Mouse (Mus musculus): Measurements from ENCODE around the gene Ppargc1a.

The Ppargc1a gene

DNA sequence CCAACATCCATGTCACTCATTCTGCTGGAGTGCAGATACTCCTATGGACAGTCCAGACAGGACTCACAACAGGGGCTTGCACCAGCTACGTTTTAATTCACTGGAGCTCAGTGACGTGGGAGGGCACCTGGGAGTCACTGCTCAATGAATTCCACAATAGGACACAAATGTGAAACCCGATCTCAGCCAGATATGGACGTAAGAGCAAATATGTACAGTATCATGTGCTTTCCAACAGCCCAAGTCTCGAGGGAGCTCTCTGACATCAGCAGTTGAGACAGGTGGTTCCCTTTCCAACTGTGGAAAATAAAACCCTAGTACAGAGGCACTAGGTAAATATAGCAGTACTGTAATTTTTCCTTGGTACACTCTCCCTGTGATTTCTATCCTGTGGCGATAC lies at the start of gene Ppargc1a:
Ppargc1a (minus strand) TSS at position 68 of the 400 bp plus-strand sequence.
- no peak for DNase-seq (ENCODE audit: low spot score)

DNA sequence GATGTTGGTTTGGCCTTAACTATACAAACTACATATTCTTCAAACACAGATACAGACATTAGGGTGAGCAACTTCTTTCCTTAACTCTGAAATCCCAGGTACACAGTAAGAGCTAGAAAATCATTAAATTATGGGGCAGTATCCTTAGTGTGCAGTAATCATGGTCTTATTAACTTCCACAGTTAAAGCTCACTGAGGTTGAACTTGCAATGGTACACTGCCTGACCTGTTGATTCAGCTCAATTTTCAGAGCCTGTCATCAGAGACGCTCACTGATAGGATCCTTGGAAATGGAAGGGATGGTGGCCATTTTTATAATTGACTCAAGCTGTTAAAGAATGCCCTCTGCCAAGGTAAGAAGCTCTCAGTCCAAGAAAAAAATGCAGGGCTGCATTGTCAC lies 49.4 kb upstream of the Ppargc1a start:
- DNase-seq (ENCODE audit: low spot score), result no peak

DNA sequence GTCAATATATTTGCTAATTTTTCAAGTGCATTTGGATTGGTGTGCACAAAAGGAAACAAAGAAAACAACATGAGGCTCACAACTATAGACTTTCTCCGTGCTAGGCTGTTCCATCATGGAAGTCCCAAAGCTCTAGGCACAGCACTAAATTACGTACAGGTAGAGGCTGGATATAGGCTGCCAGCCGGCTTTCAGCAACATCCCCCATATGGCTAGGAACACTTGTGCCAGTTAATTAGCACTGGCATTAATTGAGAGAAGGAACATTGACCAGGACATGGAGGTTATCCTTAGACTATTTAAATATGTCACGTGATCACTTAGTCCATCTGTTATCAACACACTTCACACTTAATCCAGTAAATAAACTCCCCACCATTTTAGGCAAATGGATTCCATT lies 44.5 kb upstream of the Ppargc1a start:
- DNase-seq (ENCODE audit: low spot score), result no peak

DNA sequence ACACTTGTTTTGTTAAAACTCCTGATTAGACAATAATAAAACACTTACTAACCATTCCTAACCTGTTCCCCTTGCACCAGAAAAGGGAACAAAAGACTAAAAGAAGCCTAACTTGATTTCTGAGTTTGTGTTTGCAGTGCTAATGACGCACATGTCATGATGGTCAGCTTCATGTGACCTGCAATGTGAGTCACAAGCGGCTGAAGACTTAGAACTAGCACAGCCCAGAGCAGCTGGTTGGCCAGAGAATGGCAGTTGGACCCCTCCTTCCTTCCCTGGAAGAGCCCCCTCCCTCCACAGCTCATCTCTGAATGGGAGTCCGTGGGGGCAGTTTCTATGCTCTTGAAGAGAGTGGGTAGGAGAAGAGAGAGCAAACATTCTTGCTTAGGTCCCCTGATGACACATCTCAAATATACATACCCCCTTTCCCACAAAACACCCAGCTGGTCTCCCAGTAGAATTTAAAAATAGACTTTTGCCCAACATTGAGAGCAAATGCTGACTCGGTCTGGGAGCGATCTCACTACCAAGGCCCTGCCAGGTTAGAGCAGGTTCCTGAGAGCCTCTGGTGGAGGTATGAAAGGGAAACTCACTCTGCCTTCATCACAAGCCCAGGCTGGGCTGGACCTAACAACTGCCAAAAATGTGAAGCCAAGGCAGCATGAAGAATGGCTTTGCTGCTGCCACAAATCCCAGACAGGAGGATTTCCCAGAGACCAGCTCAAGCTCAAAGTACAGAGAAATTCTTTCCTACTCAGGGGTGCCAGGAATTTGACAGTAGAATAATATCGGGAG lies 40.4 kb upstream of the Ppargc1a start:
- no peak for DNase-seq (ENCODE audit: low spot score)

DNA sequence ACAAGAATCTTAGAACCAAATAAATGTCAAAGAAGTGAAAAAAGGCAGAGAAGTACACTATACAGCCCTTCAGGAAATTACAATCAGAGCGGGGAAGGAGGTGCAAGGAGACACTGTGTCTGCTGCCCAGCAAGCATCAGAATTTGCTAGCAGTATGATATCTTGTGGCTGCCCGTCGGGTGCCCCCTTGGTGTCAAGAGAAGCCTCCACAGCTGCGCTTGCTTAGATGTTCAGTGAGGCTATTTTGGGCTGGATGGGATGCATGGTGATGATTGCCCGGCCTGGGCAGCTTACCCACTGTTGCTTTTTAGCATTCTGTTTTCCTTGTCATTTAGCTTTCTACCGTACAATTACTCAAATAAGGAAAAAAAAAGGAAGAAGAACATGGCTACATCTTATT lies 32.0 kb upstream of the Ppargc1a start:
- no peak for DNase-seq (ENCODE audit: low spot score)

DNA sequence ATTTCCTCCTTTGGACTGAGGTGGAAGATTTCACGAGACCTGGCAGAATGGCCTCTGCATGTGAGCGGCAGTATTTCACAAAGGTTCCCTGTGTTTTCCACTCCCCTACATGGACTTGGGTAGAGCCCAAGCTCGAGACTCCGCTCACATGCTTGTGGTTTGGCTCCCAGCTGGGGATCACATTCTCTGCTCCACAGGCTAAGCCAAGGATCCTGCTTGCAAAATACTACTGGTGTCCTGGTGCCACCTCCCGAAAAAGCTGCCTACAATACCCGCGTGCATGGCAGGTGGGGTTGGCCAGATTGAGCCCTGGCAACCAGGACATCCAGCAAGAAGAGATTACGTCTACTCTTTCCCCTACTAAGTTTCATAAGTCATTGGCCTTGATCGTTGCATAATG lies 28.1 kb upstream of the Ppargc1a start:
- no peak for DNase-seq (ENCODE audit: low spot score)

DNA sequence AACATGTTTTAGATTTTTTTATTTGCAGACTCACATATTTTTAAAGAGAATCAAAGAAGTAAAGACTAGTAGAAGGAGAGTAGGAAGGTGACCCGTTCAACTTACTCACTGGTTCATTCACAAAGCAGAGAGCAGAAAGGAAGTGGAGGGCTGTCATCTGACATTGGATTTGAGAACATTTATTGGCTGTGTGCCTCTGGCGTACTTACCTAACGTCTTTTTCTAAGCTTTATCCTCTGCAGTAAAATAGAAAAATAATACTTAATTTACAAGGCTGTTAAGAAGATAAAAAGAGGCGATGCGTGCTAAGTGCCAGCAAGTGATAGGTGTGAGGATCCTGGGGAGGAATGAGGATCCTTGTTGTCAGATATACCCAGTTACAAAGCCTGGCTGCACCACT lies 24.7 kb upstream of the Ppargc1a start:
- DNase-seq (ENCODE audit: low spot score), result no peak

DNA sequence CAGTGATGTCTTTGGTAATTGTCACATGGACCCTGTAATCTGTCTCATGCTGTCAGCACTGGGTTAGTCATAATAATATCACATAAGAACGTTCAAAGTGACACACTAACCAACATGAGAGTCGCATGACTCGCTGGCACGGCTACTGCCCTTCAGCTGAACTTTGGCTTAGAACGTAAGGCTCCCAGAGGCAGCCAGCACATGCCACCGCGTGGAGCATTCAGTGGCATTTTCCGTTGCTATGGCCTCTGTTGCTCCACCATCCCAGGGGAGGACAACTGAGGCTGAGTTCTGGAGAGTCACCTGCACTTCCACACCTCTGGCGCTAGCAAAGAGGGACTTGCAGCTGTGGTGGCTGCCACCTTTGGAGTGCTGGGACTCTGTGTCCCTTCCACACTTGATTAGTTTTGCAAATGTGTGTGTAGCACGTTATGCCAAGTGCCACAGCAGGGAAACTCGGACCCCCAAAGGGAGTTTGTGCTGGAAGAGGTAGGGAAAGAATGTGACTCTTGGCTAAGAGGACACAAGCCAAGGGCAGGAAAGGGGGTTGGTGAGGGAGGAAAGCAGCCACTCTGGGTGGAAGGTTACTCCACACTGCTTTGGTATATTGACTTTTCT lies 24.1 kb upstream of the Ppargc1a start:
- DNase-seq (ENCODE audit: low spot score), result peak; percentile 43

DNA sequence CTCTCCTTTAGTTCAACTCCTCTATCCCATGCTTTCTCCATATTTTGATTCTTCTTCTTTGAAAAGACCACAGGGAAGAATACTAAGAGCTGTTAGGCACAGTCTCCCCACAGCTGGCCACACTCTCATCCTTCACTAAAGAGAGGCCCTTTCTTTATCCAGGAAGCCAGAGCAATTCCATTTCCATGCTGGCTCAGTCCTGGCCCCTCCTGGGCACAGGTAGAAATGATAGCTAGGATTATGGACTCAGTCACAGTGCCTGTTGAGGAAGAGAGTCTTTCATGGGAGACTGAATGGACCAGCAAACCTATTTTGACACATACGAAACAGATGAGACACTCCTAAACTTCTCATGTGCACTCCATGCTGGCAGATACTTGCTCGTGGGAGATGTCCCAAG lies 18.7 kb upstream of the Ppargc1a start:
- no peak for DNase-seq (ENCODE audit: low spot score)

DNA sequence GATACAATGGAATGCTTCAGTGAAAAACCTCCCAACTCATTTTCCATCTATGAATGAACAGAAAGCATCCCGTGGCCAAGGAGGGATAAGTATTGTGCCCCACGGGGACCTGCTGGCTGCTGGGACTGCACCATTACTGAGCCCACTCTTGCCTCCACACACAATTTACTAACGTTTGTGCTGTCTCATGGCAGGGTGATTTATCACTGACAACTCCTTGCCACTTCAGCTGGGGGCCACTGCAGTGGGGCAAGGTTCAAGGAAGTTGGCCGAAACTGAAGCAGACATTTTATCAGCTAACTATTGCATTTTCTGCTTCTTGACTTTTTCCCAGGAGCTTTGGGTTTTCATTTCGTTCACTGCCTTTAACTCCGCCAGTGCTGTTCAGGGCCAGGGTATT lies 17.5 kb upstream of the Ppargc1a start:
- peak; percentile 17 for DNase-seq (ENCODE audit: low spot score)

DNA sequence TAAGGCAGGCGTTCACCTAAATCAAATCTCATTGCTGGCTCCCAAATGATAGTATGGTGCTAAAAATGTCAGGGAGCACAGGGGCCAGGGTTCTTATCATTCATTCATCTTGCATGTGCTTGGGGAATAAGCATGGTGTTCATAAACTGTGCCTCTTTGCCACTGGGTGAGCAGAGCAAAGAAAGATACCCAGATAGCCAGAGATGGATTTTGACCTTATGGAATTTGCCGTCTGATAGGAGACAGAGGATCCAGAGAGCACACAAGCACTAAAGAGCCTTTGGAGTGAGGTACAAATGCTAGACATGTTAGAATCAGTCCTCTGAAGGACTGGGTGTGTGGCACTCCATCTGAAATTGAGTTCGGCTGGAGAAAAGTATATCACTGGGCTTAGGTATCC lies 16.7 kb upstream of the Ppargc1a start:
- no peak for DNase-seq (ENCODE audit: low spot score)

DNA sequence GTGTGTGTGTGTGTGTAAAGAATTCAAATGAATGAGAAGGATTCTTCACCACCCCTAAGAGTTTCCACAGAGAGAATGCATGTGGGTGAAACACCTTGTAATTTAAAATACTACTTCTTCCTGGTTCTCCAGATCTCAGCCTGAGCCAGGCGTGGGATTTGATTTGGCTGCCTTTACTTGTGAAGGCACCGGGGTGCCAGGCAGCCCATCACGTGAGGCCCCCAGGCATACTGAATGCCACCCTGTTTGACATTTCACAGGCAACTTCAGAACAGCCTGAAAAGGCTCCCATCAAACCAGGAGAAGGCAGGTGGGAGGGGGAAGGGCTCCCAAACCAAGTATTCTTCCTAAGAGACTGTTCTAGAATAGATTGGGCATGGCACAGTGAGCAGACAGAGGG lies 16.1 kb upstream of the Ppargc1a start:
- no peak for DNase-seq (ENCODE audit: low spot score)

DNA sequence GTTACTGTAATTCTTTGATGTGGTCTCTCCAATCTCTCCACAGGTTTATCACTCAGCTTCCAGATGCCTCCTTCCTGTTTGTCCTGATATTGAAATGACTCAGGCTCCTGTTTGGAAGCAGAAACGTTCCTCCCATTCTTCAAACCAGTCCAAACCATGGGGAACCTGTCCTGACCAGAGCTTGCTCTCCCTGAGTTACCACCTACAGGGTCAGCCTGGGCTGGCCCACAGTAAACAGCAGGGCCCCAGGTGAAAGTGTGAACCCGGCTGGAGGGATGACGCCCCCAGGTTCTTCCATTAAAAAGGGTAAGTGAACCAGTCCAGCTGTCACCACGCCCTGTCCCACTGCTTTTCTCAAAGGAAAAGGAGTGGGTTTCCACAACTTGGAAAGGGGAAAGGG lies 15.5 kb upstream of the Ppargc1a start:
- no peak for DNase-seq (ENCODE audit: low spot score)

DNA sequence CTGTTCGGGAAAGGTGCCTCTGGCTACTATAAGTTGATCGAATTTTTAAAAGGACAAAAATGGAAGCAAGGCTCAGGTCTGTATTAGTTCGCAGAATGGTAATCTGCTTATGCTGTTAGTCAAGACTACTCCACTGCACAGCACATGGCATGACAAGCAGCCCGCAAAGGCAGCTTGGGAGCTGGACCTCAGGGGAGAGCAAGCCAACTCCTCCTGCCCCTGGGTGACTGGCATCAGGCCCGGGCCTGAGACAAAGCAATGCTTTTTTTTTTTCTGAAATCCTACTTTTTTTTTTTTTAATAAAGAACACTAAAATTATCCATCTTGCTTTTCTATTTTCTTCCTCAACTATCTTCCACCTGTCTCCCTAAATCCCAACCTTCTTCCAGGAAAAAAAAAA lies 15.1 kb upstream of the Ppargc1a start:
- no peak for DNase-seq (ENCODE audit: low spot score)

DNA sequence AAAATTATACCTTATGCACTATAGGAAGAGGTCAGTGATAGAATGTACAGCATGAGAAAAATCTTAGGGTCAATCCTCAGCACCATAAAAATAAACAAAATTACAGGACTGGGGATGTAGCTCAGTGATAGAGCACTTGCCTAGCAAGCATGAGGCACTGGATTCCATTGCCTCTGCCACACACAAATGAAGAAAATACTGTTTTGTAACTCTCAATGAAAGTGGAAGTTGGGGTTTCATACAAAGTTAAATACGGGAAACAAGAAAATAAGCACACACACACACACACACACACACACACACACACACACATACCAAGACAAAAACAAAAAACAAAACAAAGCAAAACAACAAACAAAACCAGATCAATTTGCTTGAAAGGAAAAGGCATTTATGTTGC lies 10.1 kb upstream of the Ppargc1a start:
- DNase-seq (ENCODE audit: low spot score), result no peak

DNA sequence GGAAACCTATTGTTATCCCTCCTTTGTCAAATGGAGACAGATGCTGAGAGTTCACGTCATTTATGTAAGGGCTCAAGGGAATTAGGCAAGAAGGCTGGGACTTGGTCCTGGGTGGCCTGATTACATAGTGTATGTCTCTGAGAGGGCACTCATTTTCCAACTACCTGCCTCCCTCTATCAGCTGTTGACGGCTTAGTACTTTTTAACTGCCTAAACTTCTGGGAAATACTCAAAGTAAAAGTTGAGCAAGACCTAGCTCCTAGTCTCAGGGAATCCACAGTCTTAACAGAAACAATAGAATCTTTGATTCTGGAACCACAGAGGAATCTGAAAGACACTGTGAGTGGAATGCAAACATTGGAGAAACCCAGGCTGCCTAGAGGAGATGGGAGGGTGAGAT lies 6.2 kb upstream of the Ppargc1a start:
- DNase-seq (ENCODE audit: low spot score), result no peak

DNA sequence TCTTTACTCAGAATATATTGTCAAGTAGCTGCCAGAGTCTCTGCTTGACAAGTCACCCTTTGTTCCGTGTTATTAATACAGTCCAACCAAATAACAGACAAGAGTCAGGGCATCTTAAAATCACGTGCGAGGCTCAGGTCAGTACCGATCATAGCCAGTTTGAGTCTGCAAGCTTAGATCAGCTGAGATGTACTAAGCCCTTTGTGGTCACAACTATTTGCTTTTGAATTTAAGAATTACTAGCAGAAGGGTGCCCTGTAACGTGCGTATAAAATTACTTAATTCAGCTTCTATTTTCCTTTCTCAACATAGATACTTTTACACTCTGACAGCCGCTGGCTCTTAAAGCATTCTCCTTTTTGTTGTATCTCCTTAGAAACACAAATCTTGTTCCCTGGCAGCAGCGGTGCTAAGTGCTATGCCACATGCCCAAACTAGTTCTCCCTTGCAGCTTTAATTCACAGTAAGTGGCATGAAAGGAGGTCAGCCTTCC lies 718 bp upstream of the Ppargc1a start:
- DNase-seq (ENCODE audit: low spot score), result peak; percentile 22

DNA sequence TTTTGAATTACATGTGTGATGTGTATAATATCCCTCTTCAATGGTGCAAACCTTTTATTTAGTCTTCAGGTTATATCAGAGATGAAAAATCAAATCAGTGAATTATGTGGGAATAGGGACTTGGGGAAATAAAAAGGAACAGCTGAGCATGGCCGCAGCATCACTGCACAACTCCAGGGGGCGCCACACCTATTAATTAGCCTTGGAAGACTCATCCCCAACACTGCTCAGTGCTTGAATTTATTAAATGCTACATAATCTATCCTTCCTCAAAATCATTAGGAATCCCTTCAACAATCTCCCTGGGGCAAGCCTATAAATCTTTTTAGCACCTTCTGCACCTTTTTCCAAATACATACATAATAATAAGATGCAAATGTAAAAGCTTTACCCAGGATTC lies 1.9 kb downstream of the Ppargc1a start:
- no peak for DNase-seq (ENCODE audit: low spot score)

DNA sequence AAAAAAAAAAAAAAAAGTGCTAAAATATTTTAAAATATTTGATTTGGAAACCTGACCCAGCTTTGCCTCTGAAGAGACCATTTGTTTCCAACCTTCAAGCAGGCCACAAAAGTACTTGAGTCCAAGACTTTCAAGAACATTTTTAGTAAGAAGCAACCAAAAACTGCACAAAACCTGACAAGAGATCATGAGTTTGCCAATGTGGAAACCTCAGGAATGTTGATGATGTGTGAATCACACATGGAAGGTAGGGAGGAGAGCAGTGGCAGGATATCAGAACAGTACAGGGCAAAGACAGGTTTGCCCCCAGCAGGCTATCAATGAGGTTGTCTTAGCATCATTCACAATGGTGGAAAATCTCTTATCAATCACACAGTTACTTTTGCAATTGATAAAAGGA lies 2.5 kb downstream of the Ppargc1a start:
- DNase-seq (ENCODE audit: low spot score), result no peak

DNA sequence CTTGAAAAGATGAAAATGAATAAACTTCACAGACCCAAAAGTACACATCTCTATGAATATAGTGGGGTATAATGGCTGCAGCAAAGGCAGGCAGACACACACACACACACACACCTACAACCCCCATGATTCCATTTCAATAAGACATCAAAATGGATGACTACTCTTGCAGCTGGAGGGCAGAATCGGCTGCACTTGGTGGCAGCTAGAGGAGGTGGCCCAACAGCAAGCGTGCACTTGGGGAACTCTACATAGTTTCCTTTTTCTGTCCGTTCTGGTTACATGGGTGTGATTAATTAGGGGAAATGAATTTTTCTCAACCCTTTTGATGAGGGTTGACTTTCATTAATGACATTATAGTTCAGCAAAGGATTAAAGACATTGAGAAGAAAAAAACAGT lies 4.0 kb downstream of the Ppargc1a start:
- no peak for DNase-seq (ENCODE audit: low spot score)

DNA sequence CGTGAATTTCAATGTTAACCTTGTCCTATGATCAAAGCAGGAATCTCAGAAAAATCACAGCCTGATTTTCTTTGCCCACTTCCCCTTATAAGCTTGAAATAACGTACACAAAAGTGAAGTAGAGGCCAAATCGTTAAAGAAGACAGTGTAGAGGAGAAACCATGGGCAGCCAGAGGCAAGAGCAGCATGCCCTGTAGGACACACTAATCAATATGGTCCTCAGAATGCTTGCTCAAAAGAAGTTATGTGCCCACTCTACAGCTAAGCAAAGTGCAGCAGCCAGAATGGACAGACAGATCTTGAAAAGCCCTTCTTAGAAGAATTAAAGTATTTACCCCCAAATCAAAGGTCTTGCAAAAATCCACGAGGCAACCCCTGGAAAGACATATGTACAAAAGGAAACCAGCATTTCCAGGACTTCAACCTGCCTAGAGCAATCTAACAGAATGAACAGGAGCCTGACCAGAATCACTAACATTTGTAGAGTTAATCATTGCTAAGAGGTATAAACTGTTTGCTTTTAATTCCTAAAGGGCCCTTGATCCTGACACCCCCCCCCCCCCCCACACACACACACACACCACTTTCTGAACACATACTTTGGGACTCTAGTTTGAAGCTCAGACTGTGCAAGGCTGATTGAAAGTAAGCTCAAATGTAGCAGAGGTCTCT lies 9.8 kb downstream of the Ppargc1a start:
- no peak for DNase-seq (ENCODE audit: low spot score)

DNA sequence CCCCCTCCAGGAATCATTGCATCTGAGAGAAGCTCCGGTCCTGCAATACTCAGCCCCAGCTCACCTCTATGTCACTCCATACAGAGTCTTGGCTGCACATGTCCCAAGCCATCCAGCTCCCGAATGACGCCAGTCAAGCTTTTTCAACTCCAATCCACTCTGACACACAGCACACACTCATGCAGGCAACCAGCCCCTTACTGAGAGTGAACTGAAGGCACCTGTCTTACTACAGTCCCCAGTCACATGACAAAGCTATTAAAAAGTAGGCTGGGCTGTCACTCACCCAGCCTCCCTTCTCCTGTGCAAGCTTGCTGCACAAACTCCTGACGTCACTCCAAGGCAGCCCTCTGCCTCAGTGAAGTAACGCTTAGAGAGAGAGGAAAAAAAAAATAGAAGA lies 13.9 kb downstream of the Ppargc1a start:
- peak; percentile 66 for DNase-seq (ENCODE audit: low spot score)

DNA sequence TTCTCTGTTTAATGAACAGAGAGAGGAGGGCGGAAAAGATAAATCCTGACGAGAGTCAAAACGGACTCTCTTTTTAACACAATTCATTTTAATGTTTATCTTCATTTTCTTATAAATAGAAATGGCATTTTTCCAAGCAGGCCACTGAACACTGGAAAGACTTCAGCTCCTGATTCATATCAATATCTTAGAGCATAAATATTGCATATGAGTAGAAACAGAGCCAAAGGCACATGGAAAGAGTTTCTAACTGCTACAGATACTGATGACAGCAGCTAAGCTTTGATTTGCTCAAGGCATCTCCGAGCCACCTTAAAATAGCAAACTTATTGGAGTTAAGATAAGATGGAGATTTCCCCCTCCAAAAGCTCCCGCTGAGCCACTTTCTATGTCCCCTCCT lies 14.3 kb downstream of the Ppargc1a start:
- peak; percentile 40 for DNase-seq (ENCODE audit: low spot score)

Measured in embryo, embryonic 10.5 days (tissue).